Mouse (Mus musculus) E14TG2a.4 (cell line): Measurements from ENCODE around the gene Stk39.

Source experiments
- CTCF ChIP-seq: conservative IDR thresholded peaks from 2 replicates; pipeline ENCODE4 v1.5.1; 2014; ENCODE audit warnings: low read length
- POU5F1 ChIP-seq: IDR thresholded peaks from 2 replicates; pipeline ENCODE4 v1.6.1; 2014; ENCODE audit warnings: low read length, borderline replicate concordance

GRCm38 (mm10) chr2:68315258-68315657, 156.8 kb downstream of the Stk39 start:
- TF ChIP-seq CTCF, result no peak
- no peak for TF ChIP-seq POU5F1
